Mouse (Mus musculus): Measurements from ENCODE around the gene Terf2.

Terf2 gene

DNA sequence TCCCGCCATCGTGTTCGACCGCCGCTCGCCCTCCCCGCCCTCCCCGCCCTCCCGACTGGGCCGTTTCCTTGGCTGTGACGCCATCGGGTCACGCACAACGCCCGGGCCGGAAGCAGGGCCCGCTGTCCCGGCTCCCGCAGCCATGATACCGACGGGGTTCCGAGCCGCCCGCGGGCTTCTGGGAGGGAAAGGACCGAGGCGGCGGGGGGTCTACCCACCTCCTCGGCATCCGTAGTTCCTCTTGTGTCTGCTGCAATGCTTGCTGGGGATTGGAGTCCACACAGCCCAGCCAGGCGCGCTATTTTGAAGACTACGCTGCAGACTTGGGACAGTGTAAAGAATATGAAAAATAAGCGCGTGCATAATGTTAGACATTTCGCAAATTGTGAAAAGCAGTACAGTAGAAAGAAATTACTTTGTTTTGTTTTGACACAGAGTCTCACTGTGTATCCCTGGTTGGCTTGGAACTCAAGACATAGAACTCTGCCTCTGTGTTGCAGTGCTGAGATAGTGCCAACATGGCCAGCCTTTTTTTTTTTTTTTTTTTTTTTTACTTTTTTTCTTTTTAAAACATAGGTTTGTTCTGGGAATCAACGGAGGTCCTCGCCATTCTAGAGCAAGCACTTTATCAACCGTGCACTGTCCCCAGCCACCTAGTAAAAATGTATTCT, at the start of gene Terf2:
Gene Terf2 (minus strand): TSS at position 182 of the 671 bp plus-strand sequence.
- peak; percentile 90 for DNase-seq (ENCODE audit: low read depth, low spot score)

- no peak for DNase-seq (ENCODE audit: low read depth, low spot score)
Observed at GRCm38 (mm10) chr8:107143501-107143900, 47.2 kb upstream of the Terf2 start.

DNA sequence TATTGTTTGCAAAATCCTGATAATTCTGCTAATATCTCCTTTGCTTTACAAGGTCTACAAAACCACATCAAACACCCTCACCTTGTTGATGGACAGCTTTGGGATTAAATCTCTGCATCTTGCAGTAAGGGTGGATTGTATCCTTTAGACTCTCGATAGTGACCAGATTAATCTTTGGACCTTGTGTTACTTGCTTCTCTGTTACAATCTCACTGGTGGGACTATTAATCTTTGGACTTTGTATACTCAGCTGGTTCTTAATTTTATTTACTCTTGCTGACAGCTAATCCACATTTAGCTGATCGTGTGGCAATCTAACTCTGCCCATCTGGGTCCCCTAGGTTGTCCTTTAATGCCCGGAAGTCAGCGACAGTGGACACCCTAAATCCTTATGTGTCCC, 46.2 kb upstream of the Terf2 start:
- no peak for DNase-seq (ENCODE audit: low read depth, low spot score)

- DNase-seq (ENCODE audit: low read depth, low spot score): no peak
Observed at GRCm38 (mm10) chr8:107139704-107140470, 43.5 kb upstream of the Terf2 start.

DNA sequence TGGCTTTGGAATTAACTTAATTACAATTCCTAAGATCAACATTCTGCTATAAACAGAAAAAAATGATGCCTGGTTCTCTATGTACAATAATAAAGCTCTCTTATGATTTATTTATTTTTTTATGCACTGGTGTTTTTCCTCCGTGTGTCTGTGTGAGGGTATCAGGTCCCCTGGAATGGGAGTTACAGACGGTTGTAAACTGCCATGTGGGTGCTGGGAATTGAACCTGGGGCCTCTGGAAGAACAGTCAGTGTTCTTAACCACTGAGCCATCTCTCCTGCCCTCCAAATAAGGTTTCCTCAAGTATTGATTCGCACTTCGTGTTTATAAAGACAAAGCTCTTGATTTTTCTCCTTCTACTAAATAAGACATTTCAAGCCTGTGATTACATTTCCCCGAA, 42.0 kb upstream of the Terf2 start:
- no peak for DNase-seq (ENCODE audit: low read depth, low spot score)

DNA sequence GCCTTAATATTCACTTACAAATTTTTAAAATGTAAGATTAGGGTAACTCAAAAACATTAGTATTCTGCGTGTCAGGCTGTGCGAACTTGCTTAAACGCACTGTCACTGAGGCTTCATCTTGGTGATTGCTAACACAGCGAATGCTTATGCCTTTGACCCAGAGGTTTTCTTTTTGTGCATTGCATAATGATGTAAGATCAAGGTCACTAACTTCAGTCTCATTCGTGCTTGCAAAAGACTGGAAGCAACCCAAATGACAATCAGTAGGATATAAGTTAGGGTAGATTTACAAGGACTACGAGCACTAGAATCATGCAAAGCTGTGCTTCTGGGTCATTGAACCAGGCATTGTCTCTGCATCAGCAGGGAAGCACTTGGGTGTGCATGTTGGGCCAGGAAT, 41.2 kb upstream of the Terf2 start:
- DNase-seq (ENCODE audit: low read depth, low spot score): no peak

- no peak for DNase-seq (ENCODE audit: low read depth, low spot score)
Observed at GRCm38 (mm10) chr8:107136003-107136612, 39.8 kb upstream of the Terf2 start.

- DNase-seq (ENCODE audit: low read depth, low spot score): no peak
Observed at GRCm38 (mm10) chr8:107133881-107134280, 37.5 kb upstream of the Terf2 start.

- no peak for DNase-seq (ENCODE audit: low read depth, low spot score)
Observed at GRCm38 (mm10) chr8:107132581-107133491, 36.5 kb upstream of the Terf2 start.

GRCm38 (mm10) chr8:107130028-107130427, 33.7 kb upstream of the Terf2 start:
- no peak for DNase-seq (ENCODE audit: low read depth, low spot score)

- no peak for DNase-seq (ENCODE audit: low read depth, low spot score)
Observed at GRCm38 (mm10) chr8:107129171-107130025, 33.1 kb upstream of the Terf2 start.

GRCm38 (mm10) chr8:107124343-107124742, 28.0 kb upstream of the Terf2 start:
- DNase-seq (ENCODE audit: low read depth, low spot score): no peak

- DNase-seq (ENCODE audit: low read depth, low spot score): no peak
Observed at GRCm38 (mm10) chr8:107123063-107123614, 26.8 kb upstream of the Terf2 start.

- no peak for DNase-seq (ENCODE audit: low read depth, low spot score)
Observed at GRCm38 (mm10) chr8:107121681-107122291, 25.4 kb upstream of the Terf2 start.

- DNase-seq (ENCODE audit: low read depth, low spot score): no peak
Observed at GRCm38 (mm10) chr8:107120806-107121205, 24.5 kb upstream of the Terf2 start.

DNA sequence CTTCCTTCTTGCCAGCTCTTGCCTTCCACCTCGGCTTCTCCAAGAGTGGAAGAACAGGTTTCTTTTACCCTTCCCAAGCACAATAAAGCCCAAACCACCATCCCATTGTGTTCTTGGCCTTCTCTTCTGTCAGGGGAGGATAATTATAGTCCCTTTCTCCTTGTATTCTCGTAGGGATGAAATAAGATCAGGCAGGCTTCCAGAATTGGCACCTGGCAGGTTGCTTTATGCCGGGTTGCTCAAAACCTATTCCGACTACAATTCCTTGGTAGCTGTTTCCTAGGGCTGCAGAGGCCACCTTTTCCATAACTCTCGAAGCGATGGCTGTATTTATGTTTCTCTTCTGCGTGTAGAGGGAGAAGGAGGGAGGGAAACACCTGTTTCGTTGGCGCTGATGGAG, 23.1 kb upstream of the Terf2 start:
- no peak for DNase-seq (ENCODE audit: low read depth, low spot score)

DNA sequence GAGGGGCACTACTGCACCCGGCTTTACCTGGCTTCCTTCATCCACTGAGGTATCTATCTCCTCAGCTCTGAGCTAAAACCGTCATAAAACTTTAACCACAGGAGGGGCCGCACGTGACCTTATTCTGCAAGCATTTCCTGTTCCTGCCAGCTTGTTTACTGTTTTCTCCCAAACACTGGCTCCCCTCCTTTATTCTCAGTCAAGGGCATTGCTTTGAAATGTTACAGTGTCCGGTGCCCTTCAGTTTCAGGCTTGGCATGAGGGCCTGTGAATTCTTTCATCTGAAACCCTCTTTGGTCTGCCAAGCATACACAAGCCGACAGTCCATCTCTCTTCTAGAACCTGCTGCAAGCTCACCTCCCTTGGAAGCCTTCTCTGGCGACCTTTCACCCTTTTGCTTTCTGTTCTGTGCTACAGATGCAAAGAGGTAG, 22.5 kb upstream of the Terf2 start:
- DNase-seq (ENCODE audit: low read depth, low spot score): no peak

DNA sequence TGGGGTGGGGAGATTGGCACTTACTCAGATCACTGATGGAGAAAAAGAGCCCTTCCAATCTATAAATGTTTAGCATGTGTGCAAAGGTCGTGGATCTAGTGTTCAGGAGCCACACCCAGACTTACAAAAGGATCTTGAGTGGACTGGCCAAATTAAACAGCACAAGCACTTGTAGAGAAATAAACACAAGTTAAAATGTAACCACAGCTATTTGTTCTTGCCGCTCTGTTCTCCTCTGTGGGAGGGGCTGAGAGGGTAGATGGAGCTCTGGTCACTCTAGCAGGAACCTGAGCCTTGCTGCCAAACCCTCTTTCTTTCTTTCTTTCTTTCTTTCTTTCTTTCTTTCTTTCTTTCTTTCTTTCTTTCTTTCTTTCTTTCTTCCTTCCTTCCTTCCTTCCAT, 20.7 kb upstream of the Terf2 start:
- no peak for DNase-seq (ENCODE audit: low read depth, low spot score)

GRCm38 (mm10) chr8:107116023-107116422, 19.7 kb upstream of the Terf2 start:
- peak; percentile 50 for DNase-seq (ENCODE audit: low read depth, low spot score)

GRCm38 (mm10) chr8:107115008-107115320, 18.6 kb upstream of the Terf2 start:
- no peak for DNase-seq (ENCODE audit: low read depth, low spot score)
